Mouse (Mus musculus) erythroblast, embryonic 14.5 days (primary cell): Measurements from ENCODE around the gene Atp11b.

Experiments used
- GATA1 ChIP-seq: IDR thresholded peaks from 2 replicates; pipeline ENCODE4 v1.6.1; 2012; ENCODE audit warnings: low read length, inconsistent platforms, mixed read lengths
- TAL1 ChIP-seq: IDR thresholded peaks from 3 replicates; pipeline ENCODE4 v1.6.1; 2012; ENCODE audit warnings: low read length, inconsistent platforms, mixed read lengths

- TF ChIP-seq GATA1 (no peak), TAL1 (no peak)
Observed at GRCm38 (mm10) chr3:35889531-35889930, 135.6 kb downstream of the Atp11b start.
